Mouse (Mus musculus): ENCODE results near the gene Palb2.
A peak's percentile ranks its signal among the peaks of the same experiment; 100 is the strongest.
"Not testable (repeated sequence)": the region's sequence is repeated elsewhere in the genome, so short reads cannot be mapped to it uniquely, and the experiment has no call there.

Gene Palb2

DNA sequence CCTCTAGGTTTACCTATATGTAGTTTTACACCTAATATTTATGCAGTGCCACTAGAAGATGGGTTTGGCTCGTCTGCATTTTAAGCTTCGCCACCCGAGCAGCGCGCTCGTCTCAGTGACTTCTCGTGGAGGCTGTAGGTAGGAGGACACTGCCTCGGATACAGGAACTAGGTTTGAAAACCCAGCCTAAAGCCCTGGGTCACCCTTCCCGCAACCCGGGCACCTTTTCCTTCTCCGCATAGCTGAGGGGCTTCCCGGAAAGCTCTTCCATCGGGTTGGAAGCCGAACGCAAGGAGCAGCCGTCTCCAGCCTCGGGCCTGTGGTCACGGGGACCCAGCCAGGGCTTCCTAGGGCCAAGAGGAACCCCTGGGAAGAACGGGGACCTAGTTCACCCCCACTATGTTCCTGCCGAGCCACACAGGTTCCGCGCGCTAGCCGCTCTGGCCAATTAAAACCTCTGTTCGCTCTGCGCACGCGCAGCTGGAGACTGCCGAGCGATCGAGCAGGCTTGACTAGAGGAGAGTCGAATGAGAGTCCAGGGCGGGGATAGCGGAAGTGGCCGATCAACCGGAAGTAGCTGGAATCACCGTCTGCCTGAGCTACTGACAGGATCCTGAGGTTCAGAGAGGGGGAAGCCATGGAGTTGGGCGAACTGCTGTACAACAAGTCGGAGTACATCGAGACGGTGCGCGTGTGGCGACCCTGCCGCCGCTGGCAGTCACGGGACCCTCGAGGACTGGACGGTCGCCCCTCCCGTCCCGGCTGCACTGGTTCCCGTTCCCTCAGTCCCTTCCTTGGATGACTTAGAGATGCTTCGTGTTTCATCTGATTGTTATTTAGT lies at the start of gene Palb2, which contains the start of gene Dctn5:
TSS of gene Palb2 (minus strand) at position 489 of the 841 bp plus-strand sequence.
TSS of gene Dctn5 (plus strand) at position 545 of the 841 bp plus-strand sequence.
- DNase-seq (ENCODE audit: low read depth, low spot score), result peak; percentile 95

DNA sequence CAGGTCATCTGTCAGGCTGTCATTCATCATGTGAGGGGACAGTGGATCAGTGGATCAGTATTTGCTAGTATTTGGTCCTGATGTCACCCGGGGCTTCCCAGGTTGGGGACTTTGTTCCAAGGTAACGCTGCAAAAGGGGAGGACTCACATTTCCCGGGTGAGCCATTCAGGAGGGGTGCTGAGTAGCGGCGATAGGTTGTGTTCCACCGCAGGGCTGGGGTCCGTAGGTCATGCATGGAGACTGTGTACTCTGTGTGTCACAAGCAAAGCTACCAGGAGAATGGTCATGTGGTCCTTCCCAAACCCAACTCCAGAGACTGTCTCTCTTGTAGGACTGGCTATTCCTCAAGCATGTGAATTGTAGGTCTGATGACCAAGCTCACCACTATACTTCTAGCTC lies 47.9 kb upstream of the Palb2 start:
- DNase-seq (ENCODE audit: low read depth, low spot score), result no peak

DNA sequence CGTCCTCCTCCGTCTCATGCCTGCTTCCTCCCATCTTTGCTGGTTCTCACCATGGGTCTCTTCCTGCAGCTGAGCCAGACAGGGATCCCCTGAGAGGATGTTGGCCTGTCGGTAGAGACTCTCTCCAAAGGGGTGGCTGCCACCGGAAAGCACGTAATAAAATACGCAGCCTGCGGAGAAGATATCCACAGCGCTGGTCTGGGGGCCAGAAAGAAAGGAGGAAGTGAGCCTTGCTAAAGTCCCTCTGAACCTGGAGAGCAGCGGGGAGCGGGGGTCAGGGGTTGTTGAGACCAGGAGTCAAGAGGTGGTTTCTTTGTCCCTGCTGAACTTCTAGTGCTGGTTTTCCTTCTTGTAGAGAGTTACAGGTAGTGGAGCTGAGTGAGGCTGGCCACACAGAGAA lies 38.8 kb upstream of the Palb2 start:
- no peak for DNase-seq (ENCODE audit: low read depth, low spot score)

DNA sequence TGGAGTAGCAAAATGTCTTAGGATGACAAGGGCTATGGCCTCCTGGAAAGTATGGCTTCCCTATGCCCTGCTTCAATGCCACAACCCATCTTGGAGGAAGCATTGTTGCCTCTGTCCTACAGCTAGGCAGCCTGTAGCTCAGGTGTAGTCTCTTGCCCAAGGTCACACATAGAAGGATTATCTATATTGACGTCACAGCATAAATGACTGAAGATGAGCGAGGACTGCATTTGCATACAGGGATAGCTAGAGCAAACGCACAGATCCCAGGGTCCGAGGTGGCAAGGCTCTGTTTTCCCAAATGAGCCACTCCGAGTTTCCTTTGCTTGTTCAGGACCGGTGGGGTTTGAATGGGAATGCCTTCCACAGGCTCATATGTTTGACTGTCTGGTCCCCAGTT lies 37.9 kb upstream of the Palb2 start:
- DNase-seq (ENCODE audit: low read depth, low spot score), result no peak

DNA sequence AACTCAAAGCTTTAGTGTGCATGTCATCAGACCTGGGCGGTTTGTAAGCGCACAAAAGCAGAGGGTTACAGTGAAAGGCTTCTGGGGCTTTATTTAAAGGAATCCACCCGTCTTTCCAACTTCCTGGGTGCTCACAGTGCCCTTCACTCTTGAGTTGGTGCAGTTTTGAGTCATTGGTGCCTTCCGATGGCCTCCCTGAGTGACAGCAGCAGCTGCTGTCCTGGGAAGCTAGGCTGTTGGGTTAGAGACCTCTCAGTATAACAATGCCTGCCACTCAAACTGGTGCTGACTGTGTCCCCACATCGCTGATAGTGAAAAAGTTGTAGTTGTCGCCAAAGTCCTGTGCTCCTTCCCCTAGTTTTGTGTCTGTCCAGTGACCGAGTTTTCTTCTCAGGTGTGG lies 34.4 kb upstream of the Palb2 start:
- no peak for DNase-seq (ENCODE audit: low read depth, low spot score)

DNA sequence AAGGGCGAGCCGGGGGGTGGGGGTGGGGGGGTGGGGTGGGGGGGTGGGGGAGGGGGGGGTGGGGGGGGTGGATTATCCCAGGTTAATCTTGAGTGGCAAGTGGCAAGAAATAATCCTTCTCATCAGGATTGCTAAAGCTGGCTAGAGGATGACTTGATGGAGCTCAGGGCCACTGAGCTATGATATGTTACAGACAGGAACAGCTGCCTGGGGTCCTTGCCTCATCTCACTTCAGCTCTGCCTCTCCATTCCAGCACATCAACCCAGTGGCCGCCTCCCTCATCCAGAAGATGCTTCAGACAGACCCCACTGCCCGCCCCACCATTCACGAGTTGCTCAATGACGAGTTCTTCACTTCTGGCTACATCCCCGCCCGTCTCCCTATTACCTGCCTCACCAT lies 31.0 kb upstream of the Palb2 start:
- DNase-seq (ENCODE audit: low read depth, low spot score), result no peak

DNA sequence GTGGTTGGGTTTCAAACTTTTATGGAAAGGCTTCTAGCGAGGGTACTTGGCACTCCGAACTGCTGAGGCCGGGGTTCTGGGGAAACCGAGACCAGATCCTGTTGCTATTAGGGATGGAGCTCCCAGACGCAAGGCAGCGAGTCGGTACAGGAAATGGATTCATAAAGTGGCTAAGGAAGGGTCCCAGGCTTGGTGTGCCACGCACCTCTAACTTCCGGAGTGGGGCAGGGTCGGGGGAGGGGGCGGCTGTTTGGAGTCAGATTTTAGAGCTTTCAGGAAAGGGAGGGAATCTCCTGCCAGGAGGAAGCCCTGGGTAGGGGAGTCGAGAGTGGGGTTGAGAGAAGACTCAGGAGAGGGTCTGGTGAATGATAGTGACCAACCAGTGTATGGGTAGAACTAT lies 27.3 kb upstream of the Palb2 start:
- DNase-seq (ENCODE audit: low read depth, low spot score), result no peak

DNA sequence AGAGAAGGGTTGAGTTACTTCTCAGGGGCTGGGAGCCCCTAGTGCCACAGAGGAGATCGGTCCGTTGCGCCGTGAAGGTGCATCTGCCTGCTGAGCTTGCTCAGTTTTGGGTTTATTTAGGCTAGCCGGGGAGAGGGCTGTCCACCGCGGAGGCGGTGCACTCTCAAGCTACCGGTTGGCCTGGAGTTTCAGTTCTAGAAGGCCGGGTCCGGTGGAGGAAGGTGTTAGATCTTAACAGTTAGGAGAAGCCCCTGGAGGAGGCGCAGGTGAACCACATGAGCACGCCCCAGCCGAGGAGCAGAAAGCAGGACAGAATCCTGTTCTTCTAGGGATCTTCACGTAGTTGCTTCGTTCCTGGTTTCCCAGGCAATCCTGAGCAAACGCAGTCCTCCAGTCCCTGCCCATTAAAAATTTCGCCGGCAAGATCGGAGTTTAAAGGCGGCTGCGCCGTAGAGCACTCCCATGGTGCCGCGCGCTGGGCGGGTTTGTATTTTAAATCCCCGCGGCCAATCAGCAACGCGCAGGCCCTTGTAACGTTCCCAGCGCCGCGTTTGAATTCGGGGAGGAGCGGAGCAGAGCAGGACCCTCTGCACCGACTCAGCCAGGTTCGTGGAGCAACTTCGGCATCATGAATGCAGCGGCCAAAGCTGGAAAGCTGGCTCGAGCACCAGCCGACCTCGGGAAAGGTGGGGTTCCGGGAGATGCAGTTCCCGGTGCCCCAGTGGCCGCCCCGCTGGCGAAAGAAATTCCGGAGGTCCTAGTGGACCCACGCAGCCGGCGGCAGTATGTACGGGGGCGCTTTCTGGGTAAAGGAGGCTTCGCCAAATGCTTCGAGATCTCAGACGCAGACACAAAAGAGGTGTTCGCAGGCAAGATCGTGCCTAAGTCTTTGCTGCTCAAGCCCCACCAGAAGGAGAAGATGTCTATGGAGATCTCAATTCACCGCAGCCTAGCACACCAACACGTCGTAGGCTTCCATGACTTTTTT lies 26.4 kb upstream of the Palb2 start, which contains the start of gene Plk1:
TSS of gene Plk1 (plus strand) at position 525 of the 988 bp plus-strand sequence.
- DNase-seq (ENCODE audit: low read depth, low spot score), result peak; percentile 62

DNA sequence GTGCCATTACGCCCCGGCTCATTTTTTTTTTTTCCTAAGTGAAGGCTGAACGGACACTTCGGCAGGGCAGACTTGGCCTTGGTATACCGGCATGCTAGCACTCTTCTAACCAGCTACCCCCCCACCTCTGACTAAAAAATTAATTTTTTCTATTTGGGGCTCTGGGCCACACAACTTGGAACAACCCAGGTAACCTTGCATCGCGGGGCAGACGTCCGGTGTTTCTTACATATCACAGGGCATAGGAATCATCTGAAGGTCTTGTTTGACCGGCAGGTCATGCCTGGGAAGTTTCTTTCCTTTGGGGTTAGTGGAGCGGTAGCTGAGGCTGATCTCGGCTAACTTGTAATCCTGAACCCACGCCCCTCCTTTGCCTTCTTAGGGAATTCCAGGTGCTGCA lies 25.7 kb upstream of the Palb2 start:
- no peak for DNase-seq (ENCODE audit: low read depth, low spot score)

DNA sequence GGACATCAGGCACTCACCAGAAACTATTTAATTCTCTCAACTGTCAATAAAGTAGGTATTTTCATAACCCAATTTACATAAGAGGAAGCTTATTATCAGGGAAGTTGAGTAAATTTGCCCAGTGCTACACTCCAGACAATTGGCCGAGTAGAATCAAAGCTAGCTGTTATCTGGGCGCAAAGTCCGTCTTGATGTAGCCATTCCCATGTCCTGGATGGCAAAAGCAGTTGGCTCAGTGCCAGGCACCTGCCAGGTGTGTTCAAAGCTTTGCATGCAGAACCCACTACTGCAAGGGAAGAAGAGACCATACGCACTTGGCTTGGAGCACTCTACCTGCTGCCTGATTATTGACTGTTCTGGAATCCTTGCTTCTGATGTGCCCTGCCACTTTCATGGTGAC lies 19.7 kb upstream of the Palb2 start:
- DNase-seq (ENCODE audit: low read depth, low spot score), result no peak

DNA sequence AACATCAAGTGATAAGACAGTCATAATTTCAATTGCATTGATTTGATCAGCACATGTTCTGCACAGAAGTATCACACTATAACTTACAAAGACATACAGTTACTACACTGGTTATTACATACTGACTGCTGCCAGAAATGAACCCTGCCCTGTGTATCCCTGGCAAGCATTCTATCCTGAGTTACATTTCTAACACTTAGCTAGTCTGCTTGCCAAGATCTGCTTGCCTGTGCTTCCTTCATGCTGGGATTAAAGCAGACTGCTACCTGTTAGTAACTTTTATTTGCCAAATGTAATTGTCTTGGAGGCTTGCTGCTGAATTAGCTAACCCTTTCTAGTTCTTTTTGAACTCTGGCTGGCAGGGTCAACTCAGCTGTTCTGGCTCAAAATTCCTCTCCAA lies 8.2 kb upstream of the Palb2 start:
- DNase-seq (ENCODE audit: low read depth, low spot score), result no peak

DNA sequence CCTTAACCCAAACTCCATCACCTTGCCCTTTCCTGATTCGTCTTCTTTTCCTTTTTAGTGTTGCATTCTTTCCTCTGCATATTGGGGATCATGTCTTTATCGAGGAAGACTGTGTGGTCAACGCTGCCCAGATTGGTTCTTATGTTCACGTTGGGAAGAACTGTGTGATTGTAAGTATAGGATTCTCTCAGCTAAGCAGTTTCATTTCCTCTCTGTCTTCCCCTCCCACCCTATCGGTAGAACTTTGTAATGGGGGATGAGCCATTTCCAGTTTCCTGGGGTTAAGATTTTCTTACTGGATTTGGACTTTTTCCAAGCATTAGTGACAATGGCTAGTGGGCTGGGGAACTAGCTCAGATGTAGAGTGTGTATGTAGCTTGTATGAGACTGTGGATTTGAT lies 5.4 kb upstream of the Palb2 start:
- no peak for DNase-seq (ENCODE audit: low read depth, low spot score)

DNA sequence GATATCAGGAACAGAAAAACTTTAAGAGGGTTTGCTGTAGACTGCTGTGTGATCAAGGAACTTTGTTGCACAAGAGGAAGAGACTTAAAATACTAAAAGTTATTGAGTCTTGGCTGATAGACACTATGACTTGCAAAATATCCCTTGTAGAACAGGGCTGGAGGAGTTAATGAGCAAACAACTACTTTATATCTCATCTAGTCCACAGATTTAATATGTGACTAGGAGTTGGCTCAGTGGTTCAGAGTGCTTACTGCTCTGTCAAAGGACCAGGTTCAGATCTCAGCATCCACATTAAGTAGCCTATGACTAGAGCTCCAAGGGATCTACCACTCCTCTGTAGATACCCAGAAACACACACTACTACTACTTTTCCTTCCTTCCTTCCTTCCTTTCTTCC lies 4.3 kb upstream of the Palb2 start:
- no peak for DNase-seq (ENCODE audit: low read depth, low spot score)

DNA sequence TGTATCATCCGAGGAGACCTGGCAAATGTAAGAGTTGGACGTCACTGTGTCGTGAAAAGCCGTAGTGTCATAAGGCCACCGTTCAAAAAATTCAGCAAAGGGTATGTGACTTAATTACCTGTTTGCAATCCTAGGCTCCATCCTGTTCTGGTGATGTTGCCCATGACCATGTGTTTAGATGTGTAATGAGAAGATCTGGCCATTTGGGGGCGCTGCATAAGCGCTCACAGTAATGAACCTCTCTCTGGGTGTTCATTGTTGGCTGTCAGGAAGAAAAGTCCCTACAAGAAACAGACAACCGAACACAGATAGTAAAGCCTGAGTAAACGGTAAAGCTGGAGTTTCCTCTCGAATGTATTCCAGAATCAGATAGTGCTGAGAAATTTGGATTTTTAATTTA lies 2.3 kb upstream of the Palb2 start:
- no peak for DNase-seq (ENCODE audit: low read depth, low spot score)

DNA sequence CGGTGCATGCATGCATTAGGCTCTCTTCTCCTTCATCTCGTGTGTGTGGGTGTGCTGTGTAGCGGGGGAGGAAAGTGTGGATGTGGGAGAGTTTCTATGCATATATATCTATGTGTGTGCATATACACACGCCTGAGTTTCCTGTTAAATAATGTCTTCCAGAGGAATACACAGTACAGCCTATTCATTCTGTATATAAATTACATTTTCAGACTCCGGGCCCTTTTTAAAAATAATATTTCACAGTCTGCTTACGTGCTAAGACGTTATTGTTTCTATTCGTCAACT lies 497 bp upstream of the Palb2 start:
- DNase-seq (ENCODE audit: low read depth, low spot score), result no peak

DNA sequence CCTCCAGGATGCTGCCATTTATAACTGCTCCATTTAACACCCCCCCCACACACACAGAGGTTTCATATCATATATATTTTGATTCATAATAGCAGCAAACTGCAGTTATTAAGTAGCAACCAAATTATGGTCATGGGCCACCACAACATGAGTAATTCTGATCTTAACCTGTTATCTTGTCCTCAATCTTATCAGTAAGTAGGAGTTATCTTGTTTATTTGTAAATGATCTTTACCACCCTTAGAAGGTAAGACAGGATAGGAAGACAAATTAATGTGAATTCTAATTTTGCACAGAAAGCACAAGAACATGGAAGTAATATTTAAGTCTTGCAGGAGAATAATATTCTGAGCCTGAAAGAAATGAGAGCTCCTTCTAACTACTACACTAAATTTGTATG lies 951 bp downstream of the Palb2 start:
- no peak for DNase-seq (ENCODE audit: low read depth, low spot score)

DNA sequence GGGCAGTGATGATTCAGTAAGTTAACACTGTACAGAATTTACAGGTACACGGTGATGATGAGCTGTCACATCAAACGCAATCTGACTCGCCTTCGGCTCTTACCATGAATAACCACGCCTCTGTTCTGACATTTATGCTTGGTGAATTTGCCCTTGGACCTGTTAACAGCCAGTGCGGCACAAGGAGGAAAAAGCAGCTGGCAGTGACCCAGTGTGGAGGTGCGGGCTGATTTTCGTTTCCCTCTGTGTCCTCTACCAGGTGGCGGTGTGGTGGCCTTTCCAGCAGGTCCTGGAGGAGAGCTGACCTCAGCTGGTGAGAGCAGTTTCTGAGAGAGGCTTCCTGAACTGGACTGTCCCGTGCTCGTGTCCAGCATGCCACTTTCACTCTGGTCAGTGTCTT lies 5.8 kb downstream of the Palb2 start:
- no peak for DNase-seq (ENCODE audit: low read depth, low spot score)

DNA sequence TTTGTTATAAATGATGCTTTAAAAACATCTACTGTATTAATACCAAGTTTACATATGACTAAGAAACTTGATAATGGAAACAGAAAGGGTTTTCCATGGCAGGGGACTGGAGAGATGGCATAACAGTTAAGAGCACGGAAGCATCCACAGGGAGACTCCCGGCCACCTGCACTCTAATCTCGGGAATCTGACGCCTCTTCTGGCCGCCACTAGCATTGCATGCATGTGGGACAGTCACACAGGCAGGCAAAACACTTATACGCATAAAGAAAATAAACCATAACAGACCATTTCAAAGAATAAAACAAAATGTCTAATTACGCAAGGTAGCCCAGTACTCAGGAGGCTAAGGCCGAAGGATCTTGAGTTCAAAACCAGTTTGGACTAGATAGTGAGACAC lies 7.1 kb downstream of the Palb2 start:
- no peak for DNase-seq (ENCODE audit: low read depth, low spot score)

DNA sequence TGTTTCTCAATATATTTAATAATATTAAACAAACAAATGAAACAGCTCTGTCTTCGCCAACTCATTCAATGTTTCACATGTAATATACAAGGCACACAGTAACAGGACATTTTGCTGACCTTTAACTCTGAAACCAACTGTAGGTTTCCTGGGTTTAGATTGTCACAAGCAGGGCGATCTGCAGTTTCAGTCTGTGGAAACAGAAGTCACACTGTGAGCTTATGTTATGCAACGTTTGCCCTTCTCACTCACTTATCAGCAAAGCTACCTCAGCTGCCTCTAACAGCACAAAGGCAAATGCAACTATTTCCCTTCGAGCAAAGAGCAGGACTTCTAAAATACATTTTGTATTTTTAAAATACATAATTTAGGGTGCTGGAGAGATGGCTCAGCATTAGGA lies 9.3 kb downstream of the Palb2 start:
- no peak for DNase-seq (ENCODE audit: low read depth, low spot score)

DNA sequence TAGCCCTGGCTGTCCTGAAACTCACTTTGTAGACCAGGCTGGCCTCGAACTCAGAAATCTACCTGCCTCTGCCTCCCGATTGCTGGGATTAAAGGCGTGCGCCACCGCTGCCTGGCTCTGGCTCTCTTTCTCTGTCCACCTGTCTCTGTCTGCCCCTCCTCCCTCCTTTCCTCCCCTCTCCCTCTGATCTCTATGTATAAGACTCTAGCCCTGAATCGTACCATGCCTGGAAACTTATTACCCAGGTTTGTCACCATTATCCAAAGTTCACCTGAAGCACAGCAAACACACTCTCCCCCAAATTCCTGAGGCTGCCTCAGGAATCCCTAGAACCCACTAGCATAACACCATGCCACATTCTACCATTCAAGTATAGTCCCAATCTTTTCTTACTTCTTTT lies 24.6 kb downstream of the Palb2 start:
- DNase-seq (ENCODE audit: low read depth, low spot score), result no peak

DNA sequence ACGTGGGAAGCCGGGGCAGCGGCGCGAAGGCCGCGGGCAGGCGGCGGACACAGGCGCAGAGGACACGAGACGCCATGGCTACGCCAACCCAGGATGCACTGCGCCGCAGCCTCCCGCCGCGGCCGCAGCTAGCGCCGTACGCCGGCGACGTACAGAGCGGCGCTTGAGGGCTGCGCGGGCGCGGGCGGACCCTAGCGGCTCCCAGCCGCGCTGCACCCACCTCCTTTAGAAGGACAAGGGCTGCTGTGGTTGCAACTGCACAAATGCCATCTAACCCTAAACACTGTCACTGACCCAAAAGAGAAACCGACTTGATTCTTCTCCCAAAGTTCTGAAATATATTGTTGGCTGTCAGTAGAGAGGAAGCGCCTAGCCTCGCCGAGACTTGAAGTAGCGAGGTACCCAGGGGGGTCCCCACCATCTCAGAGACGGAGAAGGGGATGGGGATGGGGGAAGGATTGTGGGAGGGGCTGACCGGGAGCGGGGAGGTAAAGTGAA lies 31.0 kb downstream of the Palb2 start, which contains the start of gene Ndufab1:
TSS of gene Ndufab1 (minus strand) at position 140 of the 498 bp plus-strand sequence.
- DNase-seq (ENCODE audit: low read depth, low spot score), result peak; percentile 86

DNA sequence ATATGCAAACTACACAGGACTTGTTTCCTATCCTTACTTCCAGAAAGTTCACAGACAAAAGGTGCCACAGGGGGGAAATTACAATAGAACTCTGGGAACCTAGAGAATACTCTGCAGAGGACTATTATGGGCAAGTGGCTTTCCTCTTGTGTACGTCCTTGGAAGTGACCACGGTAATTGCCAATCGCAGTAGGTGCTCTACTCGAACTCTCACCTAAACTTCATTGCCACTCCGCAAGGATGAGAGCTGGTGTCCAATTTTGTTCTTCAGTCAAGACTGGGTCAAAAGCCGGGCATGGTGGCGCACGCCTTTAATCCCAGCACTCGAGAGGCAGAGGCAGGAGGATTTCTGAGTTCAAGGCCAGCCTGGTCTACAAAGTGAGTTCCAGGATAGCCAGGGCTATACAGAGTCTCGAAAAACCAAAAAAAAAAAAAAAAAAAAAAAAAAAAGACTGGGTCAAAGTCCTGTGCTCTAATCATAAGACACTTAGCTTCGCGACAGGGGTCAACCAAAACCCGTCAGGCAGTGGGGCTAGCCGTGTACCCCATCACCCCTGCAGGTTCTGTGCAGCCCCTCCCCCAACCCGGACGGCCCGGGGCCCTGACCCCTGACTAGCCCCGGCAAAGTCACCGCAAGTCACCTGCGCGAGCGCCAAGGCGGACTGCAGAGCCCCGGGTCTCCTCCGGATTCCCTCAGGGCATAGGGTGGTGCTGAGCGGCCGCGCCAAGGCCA lies 31.6 kb downstream of the Palb2 start:
- DNase-seq (ENCODE audit: low read depth, low spot score), result not testable (repeated sequence)
